Mouse (Mus musculus): ENCODE measurements around the gene Fam3c. TPM values are rescaled to one million over a fixed set of nuclear protein-coding genes. Genes with fewer than 3 reads are reported as not detected.

Gene Fam3c
- total RNA-seq, 2 experiments from 2014 or later = 21.8 to 23.9 TPM

DNA sequence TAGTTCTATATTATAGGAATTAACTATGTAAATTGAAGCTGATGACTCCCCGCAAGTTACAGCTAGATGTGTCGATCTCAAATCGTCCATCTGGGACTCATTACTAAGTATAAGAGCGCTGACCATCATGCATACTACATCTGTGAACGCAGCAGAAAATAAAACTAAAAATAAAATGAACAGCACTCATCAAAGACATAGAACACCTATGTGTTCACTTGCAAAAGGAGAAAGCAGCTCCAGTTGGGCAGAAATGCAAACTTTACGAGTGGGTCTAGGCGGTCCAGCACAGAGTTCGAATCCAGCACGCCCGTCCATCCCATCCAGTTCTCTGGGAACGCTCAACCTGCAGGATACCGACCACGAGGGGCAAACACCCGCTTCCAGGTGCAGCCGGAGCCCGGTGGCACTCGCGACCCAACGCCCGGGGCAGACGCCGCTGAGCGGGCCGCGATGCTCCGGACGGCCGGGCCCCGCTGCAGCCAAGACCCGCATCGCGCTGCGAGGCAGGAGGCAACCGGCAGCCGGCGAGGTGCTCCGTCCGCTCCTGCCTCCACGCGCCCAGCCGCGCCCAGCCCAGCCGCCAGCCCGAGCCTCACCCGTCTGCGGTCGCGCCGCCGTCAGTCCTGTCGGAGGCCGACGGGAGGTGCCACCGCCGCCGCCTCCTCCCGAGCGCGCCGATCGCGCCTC is 502 bp downstream of the Fam3c start:
- no peak for DNase-seq
- intact Hi-C loops (cut with DNase I; ENCODE audit: low total_unique reads) = no loop called here

DNA sequence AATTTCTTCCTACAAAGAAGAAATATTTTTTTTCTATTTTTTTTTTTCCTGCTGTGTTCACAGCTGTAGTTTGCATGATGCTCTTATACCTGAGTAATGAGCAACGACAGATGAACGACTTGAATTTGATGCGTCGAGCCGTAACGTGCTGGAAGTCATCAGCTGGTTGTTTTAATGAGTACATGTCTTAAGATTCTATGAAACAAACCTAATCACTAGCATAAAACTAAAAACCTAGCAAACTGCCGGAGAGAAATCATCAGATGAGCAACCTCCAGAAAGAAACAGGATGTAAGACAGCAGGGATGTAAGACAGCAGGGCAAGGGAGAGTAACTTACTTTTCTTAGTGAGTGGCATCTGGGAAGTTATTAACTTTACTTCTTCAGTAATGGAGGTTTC is 1.4 kb downstream of the Fam3c start:
- no peak for DNase-seq
- intact Hi-C loops (cut with DNase I; ENCODE audit: low total_unique reads) = no loop called here

DNA sequence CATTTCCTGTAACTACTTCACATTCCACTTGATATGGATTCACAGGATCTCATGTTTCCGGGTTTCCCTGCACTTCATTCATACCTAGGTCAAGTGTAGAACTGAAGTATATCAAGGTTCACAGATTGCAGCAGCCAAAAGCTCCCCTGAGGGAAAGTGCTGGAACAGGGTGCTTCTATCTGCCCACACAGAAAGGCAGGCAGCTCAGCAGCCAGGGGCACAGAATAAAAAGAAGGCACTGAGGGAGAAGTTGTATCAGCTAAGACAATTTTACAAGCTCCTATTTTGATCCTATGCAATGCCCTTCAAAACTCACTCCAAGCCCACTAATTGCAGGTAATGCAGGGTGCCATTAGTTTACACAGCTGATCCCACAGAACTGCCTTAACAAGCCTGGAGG is 2.0 kb downstream of the Fam3c start:
- intact Hi-C loops (cut with DNase I; ENCODE audit: low total_unique reads) = no loop called here

DNA sequence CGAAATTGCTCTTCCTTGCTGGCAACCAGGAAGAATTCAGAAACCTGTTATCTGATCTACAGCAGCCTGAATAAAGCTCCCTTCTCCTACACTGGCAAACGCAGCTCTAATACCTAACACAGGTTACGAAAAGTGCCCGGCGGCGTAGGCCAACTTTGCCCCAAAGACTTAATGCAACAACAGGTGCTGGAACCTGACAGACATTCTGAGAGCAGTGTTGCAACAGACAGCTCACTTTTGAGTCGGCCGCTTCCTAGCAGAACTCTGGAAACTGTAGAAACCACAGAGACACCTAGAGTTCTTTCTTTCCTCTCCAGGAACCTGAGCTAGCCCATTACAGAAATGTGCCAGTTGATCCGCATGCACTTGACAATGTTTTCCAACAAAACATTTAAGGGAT is 4.5 kb downstream of the Fam3c start:
- DNase-seq = no peak
- intact Hi-C loops (cut with DNase I; ENCODE audit: low total_unique reads) = no loop called here

More for the DNA sequence above, 2.0 kb downstream of the Fam3c start:
- no peak for DNase-seq

DNA sequence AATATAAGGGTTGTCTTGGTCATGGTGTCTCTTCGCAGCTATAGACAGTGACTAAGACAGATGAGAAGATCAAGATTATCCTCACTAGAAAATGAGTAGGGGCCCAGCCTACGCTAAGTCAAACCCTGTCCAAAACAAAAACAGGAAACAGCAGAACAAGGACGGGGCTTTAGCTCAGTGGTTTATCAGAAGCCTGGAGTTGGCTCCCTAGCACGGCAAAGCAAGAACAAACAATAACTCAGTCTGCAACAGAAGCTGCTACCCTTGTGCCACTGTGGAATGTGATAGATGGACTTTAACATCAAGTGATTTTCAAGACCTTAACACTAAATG is 5.8 kb downstream of the Fam3c start:
- DNase-seq = no peak
- intact Hi-C loops (cut with DNase I; ENCODE audit: low total_unique reads) = no loop called here

DNA sequence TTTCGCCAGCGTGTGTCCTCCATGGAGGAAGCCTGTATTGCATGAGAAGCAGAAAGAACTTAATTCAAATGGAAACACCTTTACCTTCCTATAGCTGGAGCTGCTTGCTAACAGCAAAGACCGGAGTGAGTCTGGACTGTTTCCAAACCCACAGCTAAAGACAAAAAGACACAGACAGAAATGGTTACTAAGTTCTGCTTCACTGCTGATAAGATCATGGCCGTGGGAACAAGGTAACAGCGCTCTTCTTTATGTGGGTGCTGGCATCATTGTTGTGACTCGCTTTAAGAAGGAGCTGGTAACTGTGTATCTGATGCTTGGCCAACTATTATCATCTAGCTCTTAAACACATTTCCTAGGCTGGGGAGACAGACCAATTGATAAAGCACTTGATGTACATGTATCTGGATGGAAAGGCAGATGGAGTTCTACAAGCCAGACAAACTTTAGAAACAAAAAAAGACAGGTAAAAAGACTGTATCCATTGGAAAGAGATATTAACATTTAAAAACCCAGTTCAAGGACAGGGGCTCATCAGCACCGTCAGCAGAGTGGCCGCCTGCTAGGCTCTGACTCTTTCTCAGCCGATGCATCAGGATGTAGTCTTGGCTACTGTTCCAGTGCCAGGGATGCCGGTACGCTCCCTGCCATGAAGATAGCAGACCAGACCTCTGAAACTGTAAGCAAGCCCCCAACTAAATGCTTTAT is 6.4 kb downstream of the Fam3c start:
- no peak for DNase-seq
- intact Hi-C loops (cut with DNase I; ENCODE audit: low total_unique reads) = no loop called here

DNA sequence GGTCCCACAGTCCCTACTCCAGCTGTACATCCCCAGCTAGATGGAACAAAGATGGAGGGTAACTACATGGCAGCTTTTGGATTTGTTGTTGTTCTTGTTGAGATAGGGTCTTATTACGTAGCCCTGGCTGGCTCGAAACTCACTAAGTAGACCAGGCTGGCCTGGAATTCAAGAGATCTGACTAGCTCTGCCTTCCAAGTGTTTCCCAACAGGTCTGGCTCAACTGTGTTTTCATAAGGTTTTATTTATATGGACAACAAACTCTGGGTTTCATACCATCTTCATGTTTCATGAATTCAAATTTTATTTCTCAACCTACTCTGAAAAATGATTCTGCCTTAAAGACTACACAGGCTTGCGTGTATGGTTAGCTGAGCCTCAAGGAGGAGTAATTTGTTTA is 7.1 kb downstream of the Fam3c start:
- no peak for DNase-seq
- intact Hi-C loops (cut with DNase I; ENCODE audit: low total_unique reads) = no loop called here

DNA sequence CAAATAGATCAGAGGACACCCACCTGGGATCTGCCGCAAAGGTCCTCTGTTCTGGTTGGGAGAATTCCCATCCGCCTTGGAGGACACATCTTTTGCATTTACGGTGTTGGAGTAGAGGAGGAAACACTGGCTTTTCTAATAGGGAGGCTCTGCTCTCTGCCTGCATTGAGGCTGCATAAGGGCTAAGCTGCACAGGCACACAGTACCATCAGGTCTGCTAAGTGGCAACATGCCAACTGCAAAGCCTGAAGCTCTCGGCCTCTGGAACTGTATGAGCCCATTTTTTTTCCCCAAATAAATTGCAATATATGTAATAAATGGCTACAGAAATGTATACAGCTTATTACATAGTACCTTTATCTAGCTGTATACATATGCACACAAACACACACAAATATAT is 7.9 kb downstream of the Fam3c start:
- intact Hi-C loops (cut with DNase I; ENCODE audit: low total_unique reads) = no loop called here
- DNase-seq = no peak

DNA sequence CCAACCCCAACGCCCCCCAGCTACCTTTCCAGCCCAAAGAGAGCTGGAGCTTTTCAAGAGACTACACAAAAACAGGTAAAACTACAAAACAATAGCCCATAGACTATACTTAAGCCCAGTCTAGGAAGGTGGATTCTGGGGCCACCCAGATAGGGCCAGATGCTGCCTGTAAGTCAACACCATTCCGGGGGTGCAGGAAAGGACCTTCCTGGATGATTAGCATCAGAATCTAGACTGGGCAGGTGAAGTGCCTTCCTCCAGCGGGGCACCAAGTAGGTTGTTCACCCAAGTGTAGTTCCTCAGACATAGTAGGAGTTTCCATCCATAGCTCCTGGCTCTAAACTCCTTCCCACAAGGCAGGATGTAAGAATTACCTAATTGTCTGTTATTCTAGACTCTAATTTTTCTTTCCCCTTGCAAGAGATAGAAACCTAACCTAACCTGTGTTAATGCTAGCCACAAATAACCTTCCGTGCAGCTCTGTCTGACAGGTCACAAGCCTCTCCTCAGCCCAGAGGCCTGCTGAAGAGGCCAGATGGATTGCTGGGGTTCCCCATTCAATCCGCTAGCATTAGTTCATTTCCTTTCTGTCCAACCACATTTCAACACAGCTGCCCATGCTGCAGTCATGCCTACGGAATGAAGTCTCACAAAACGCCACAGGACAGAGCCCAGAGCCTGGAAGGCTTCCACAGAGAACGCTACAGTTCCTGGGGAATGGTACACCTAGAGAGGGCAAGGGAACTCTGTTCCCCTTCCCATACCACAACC is 8.7 kb downstream of the Fam3c start:
- no peak for DNase-seq
- intact Hi-C loops (cut with DNase I; ENCODE audit: low total_unique reads) = no loop called here

DNA sequence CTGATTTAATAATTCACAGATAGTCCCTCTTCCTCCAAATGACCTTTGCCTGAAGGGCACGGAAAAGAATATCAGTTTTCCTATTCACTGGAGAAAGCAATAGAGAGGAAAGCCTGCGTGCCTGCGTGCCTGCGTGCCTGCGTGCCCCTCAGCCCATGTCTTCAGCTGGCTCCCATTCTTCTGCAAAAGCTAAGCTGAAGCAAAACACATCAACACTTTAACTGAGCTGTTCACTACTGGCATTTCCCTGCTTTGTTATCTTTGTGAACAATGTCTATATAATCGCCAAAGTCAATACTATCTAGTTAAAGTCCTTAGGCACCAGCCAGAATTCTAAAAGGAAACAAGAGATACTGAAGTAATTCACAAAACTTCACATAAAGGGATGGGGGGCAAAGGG is 11.6 kb downstream of the Fam3c start:
- intact Hi-C loops (cut with DNase I; ENCODE audit: low total_unique reads) = no loop called here
- DNase-seq = no peak

DNA sequence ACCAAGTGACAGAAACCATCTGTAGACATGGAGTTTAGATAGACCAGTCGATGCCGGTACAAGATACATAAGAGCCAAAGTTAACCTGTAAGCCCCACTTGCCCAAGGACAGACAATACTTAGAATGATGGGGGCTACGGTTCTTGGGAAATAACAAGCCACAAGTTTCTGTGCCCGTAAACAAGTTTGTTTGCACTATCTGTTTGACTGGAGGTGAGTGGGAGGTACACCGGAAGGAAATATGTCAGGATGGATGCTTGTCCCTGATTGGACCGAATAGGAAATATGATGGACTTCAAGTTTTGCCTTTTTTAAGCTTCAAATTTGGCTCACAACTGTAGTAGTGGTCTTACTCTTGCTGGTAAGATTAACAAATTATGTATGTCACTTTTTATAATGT is 12.3 kb downstream of the Fam3c start:
- intact Hi-C loops (cut with DNase I; ENCODE audit: low total_unique reads) = no loop called here
- DNase-seq = no peak

DNA sequence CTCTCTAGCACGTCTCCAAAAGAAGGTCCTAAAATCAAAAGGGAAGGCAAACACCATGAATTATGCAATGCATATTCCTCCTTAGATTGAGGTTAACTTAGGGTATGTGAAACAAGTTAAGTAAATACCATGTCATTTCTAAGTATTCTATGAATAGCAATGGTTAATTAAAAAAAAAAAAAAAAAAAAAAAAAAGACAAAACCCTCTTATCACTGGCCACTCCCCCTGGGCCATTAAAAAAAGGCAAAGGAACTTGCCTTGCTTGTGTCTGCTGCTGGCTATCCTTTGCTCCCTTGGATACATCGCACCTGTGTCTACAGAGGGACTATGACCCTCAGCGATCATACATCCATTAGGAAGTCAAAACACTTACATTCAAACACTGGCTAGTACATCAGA is 12.8 kb downstream of the Fam3c start:
- intact Hi-C loops (cut with DNase I; ENCODE audit: low total_unique reads) = no loop called here
- DNase-seq = no peak

DNA sequence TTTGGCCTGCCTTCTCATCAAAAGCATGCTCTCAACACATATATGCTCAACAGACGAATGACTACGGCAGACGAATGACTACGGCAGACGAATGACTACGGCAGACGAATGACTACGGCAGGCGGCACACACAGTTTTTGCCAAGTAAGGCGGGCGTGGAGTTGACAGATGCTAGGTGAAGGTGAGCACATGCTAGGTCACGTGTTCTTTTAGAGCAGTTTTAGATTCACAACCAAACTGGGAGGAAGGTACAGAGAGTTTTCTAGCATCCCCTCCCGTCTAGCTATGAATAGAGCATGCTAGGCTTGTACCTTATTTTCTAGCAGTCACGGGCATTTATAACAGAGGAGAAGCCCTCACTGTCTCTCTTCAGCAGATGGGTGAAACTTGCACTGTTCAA is 15.3 kb downstream of the Fam3c start:
- intact Hi-C loops (cut with DNase I; ENCODE audit: low total_unique reads) = no loop called here
- DNase-seq = no peak

DNA sequence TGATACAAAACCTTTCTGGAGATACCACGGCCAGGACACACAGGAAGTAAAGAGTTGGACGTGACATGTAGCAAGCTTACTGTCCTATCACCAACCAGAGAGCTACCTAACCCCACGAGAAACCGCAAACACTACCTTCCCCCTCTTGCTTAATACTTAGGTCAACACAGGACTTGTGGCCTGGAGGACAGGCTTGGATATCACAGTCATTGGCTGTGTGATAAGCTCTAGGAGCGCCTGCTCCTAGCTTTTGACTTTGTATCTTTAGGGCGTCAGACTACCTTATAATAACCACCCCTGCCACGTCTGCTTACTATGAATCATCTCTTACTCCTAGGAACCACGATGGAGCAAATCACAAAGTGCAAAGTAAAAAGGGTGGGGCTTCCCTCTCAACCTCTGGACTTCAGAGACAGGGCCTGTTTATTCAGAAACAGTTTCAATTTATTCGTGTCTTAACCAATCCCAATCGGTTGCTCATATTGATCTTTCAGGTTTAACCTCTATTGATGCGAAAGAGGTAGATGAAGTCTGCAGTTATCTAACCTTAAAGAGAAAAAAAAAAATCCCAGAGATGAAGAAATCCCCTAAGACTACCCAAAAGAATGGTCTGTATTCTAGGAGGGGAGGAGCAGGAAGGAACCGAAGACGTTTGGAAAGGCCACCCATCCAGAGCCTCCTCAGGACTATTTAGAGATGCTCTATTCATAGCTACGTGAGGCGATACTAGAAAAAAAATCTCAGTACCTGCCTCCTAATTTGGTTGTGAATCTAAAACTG is 16.1 kb downstream of the Fam3c start:
- DNase-seq = no peak
- intact Hi-C loops (cut with DNase I; ENCODE audit: low total_unique reads) = no loop called here

DNA sequence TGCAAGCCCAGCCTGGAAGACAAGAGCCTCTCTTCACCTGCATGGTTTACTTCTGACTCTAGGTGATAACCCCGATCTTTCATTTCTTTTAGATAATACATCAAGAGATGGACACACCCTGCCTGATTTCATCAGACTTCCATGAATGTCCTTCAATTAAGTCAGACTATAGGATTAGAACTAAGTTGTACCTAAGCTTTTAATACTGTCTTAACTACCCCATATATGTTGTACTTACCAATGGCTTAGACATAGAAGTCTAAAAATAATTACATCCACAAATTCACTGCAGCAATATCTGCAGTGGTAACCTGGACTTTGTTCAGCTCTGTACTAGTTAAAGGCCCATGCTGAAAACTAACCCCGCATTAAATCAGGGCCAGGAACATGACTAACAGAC is 23.5 kb downstream of the Fam3c start:
- intact Hi-C loops (cut with DNase I; ENCODE audit: low total_unique reads) = no loop called here
- no peak for DNase-seq

DNA sequence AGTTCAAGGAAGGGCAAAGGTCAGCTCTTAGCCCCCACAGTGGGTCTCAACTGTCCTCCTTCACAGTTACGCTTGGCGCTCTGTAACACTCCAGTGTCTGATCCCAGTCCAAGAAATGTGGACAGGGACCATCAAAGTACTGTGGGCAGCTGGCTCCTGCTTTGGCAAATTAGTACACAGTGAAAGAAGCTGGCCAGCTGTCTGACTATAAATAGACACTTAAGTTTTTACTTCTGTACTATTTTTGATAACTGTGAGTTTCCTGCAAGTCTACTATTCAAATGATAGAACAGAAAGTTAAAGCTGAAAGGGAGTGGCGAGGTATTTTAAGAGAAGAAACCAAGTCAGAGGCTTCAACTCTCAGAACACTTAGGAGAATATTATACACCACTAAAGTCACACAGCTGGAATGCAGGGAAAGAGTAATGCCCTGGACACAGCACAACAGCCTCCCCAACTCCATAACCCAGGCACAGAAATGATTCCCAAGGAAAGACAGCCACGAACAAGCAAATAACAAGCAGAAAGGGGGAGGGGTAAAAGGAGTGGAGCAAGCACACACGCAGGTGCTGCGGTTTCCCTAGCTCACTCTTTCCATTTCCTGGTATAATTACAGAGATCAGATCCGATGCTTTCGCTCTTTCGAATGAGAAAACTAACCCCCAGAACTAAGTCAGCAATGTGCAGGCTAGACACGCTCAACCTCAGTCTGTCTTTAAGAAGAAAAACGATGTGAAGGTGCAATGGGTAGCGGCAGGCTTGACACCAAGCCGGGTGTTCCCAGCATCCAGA is 25.7 kb downstream of the Fam3c start:
- intact Hi-C loops (cut with DNase I; ENCODE audit: low total_unique reads) = no loop called here

DNA sequence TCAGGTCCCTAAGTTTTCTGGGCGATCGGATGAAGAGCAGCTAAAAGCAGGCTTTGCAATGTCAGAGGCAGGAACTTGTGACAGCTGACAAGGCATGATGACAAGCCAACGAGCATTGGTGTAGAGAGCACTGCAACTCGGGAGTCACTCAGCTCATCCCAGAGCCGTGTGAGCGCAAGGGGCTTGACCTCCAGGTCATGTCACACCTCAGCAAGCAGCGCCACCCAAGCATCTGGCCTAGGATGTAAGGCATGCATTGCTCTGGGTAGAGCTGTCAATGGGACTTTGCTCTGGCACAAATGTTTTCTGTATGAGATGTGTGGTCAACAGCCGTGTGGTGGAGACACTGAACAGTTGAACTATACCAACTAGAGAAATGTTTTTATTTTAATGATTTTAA is 28.1 kb downstream of the Fam3c start:
- intact Hi-C loops (cut with DNase I; ENCODE audit: low total_unique reads) = loop anchor here (5.0 kb wide), 1 partner anchor 164 kb away; no protein-coding TSS in a partner anchor
- no peak for DNase-seq

More for the DNA sequence above, 25.7 kb downstream of the Fam3c start:
- no peak for DNase-seq

DNA sequence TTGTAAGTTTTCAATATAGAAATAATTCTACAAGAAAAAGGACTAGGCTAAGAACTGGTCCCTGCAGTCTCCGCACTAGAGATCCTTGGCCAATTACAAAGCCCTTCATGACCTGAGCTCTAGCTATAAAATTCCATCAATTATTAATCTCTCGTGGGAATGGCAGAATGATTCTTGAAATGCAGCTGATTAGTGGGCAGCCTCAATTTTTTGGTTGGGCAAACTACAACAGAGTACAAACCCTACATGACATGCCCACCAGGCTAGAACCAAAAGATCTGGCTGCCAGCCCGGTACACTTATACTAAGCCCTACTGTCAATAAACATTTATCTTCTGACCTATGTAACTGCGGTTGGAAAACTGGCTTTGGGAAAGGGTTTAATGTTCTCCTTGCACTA is 29.0 kb downstream of the Fam3c start:
- intact Hi-C loops (cut with DNase I; ENCODE audit: low total_unique reads) = loop anchor here (5.0 kb wide), 1 partner anchor 165 kb away; no protein-coding TSS in a partner anchor

DNA sequence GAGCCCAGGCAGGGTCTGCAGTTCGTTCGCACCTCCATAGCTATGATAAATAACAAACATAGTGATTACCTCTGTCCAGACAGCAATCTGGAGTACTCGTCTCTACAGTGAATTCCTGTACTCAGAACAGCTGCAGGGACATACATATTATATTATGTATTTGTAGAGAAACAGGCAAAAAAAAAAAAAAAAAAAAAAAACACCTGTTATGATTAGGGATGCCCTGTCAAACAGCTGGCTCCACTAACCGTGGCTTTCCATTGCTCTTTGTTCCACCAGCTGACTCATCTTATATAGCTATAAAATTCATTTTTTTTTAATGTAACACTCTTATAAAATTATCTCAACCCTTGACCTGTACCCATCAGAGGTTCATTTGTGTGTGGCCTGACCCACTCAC is 29.8 kb downstream of the Fam3c start:
- DNase-seq = no peak
- intact Hi-C loops (cut with DNase I; ENCODE audit: low total_unique reads) = loop anchor here (5.0 kb wide), 1 partner anchor 166 kb away; no protein-coding TSS in a partner anchor

More for the DNA sequence above, 29.0 kb downstream of the Fam3c start:
- no peak for DNase-seq
